Mouse (Mus musculus) thymus, adult 2 months (tissue): Measurements from ENCODE around the gene Cntrl.

Experiments
- CTCF ChIP-seq: fragments of 200-500 bp; IDR thresholded peaks from 2 replicates; pipeline ENCODE4 v1.5.1; 2012; ENCODE audit warnings: mild to moderate bottlenecking, control low read depth, low read length, moderate library complexity, borderline replicate concordance; ENCODE audit not compliant: control insufficient read depth, poor library complexity, insufficient read depth; ENCODE audit errors: extremely low read depth
- POLR2A ChIP-seq: fragments of 200-500 bp; IDR thresholded peaks from 2 replicates; pipeline ENCODE4 v1.6.1; 2012; ENCODE audit warnings: mild to moderate bottlenecking, low read length, control low read depth, moderate library complexity; ENCODE audit not compliant: control insufficient read depth, poor library complexity, insufficient read depth; ENCODE audit errors: extremely low read depth

- TF ChIP-seq POLR2A (no peak), CTCF (no peak)
These were observed 45.8 kb upstream of the Cntrl start for GRCm38 (mm10) chr2:35063333-35064030.
